Mouse (Mus musculus) lung, adult 2 months (tissue): ENCODE results near the gene Fancd2os.

Experiments used
- CTCF ChIP-seq: fragments of 200-500 bp; IDR thresholded peaks from 2 replicates; pipeline ENCODE4 v1.5.1; 2011; ENCODE audit warnings: mild to moderate bottlenecking, low read length, control low read depth; ENCODE audit not compliant: insufficient read depth
- POLR2A ChIP-seq: fragments of 200-500 bp; IDR thresholded peaks from 2 replicates; pipeline ENCODE4 v1.6.1; 2011; ENCODE audit warnings: low read depth, mild to moderate bottlenecking, control low read depth, low read length, borderline replicate concordance; ENCODE audit errors: extremely low read depth

DNA sequence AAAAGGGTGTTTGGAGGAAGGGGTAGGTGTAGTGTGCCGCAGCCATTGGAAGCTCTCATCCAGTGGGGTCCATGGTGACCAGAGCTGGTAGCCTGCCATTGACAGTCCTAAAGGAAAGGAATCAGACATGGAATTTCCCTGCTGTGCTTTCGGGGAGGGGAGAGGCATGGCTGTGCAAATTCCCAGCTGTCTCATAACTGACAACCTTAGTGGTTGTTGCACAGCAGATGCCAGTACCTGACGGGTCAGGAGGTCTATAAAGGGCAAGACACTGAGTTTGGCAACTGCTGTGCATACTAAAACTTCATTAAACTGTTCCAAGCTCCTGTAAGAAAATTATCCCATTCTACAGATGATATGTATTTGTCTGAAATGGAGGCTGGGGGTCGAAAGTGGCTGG lies 2.6 kb downstream of the Fancd2os start:
- TF ChIP-seq CTCF (no peak), POLR2A (no peak)
